Mouse (Mus musculus): ENCODE measurements around the gene Serpinb9. TPM values are rescaled to one million over a fixed set of nuclear protein-coding genes. Genes with fewer than 3 reads are reported as not detected.

Gene Serpinb9
- polyA plus RNA-seq, 1 experiment from 2014 or later, result 1.8 TPM

DNA sequence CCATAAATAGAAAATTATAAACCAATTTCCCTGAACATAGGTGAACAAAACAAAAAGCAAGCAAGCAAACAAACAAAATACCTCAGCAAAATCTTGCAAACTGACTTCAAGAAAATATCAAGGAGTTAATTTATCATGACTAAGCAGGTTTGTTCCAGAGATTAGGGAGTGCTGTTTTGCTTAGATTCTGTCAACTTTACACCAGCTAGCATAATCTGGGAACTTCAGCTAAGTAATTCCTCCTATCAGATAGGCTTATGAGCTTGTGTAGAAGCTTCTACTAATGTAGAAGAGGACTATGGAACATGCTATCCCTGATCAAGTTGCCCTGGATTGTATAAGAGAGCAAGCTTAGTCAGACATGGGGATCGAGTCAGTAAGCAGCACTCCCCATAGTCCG is 44.2 kb downstream of the Serpinb9 start:
- Histone ChIP-seq H3K4me3 (no peak overlapping the region), H3K9me3 (no peaks in the 10 kb centered on the region), H3K4me2 (no peak overlapping the region), H3K9ac (no peak overlapping the region), H3K27me3 (no peaks in the 10 kb centered on the region), H3K4me1 (replicated peaks) (no peaks in the 10 kb centered on the region), H3K27ac (no peak overlapping the region), H3K36me3 (no peaks in the 10 kb centered on the region)
- no peak for ATAC-seq (ENCODE audit: low FRiP score)
- WGBS, result 85% methylated on average over 2 of the region's 2 CpGs

DNA sequence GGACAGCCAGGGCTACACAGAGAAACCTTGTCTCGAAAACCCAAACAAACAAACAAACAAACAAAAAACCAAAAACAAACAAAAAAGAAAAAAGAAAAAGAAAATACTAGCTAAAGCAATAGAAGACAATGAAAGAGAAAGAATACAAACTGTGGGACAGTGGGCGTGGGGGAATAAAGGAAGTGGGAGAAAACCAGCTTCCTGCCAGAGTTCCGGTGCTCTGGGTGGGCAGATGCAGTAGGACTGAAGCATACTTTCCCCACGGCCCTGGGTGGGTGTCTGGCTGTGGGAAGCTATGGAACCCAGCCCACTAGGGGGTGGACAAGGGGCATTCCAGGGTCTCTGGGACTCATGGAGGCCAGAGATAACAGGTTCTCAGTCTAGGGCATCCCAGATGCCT is 45.1 kb downstream of the Serpinb9 start:
- Histone ChIP-seq H3K4me2 (no peak overlapping the region), H3K36me3 (no peaks in the 10 kb centered on the region), H3K4me1 (replicated peaks) (no peaks in the 10 kb centered on the region), H3K27me3 (no peaks in the 10 kb centered on the region), H3K9me3 (no peaks in the 10 kb centered on the region), H3K4me3 (no peak overlapping the region), H3K9ac (no peak overlapping the region), H3K27ac (no peak overlapping the region)
- WGBS, result 79% methylated on average over 4 of the region's 4 CpGs
- no peak for ATAC-seq (ENCODE audit: low FRiP score)

DNA sequence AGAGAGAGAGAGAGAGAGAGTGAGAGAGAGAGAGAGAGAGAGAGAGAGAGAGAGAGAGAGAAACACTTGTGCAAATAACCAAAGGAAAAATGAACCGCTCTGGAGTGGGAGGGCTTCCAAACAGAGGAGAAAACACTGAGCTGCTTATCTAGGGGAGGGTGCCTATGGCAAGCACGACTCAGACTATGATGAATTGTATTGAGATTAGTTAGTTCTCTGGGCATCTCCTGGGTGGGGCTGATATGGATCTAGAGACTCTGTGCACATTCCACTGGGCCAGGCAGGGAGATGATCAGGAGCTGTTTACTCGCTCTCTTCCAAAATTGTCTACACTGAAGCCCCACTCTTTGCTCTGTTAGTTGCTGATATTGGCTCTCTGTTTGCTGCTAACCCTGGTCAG is 48.6 kb downstream of the Serpinb9 start:
- ATAC-seq (ENCODE audit: low FRiP score), result no peak
- H3K9me3 ChIP-seq, result no peaks in the 10 kb centered on the region; the same call in 1 of the 2 replicates
- WGBS, result 71% methylated on average over 3 of the region's 3 CpGs
- no peak overlapping the region for H3K4me2 ChIP-seq
- H3K27me3 ChIP-seq, result no peaks in the 10 kb centered on the region
- no peak overlapping the region for H3K4me3 ChIP-seq
- H3K36me3 ChIP-seq, result no peaks in the 10 kb centered on the region
- H3K4me1 ChIP-seq (replicated peaks), result no peaks in the 10 kb centered on the region
- no peak overlapping the region for H3K9ac ChIP-seq
- H3K27ac ChIP-seq, result no peak overlapping the region

DNA sequence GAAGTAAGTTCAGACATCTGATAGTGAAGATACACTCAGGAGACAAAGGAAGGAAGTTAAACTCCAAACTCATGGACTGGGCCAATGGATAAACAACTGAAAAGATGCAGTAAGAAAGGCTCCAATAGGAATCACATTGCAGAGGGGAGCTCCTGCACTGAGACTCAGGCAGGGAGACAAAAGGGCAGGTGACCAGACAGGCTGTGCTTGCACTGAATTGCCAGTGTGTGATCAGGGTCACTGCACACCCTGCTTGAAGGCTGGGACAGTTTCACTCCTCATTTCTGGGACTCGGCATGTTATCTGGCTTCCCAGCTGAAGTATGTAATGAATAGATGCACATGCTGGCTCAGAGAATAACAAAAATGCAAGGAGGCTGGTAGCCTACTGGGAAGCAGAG is 60.0 kb downstream of the Serpinb9 start:
- Histone ChIP-seq H3K27ac (no peak overlapping the region), H3K4me1 (replicated peaks) (no peaks in the 10 kb centered on the region), H3K9me3 (no peaks in the 10 kb centered on the region), H3K4me2 (no peak overlapping the region), H3K36me3 (no peaks in the 10 kb centered on the region), H3K27me3 (no peaks in the 10 kb centered on the region), H3K9ac (no peak overlapping the region), H3K4me3 (no peak overlapping the region)
- 53% methylated on average over 1 of the region's 1 CpGs for WGBS
- ATAC-seq (ENCODE audit: low FRiP score), result no peak

Other genes starting within 250 kb of the Serpinb9 start
- 0.05 TPM in 1 of 2 replicates, not detected in the other for gene Mylk4, start 219.3 kb upstream of the Serpinb9 start, polyA plus RNA-seq (2015; fragmentation: Nextera tagmentation; extraction: Ambion mirVana)
- 24.3 and 27.5 TPM in 2 replicates for gene Wrnip1, start 201.2 kb upstream of the Serpinb9 start, polyA plus RNA-seq (2015; fragmentation: Nextera tagmentation; extraction: Ambion mirVana)
- gene D930007J09Rik, start 200.4 kb upstream of the Serpinb9 start, polyA plus RNA-seq (2015; fragmentation: Nextera tagmentation; extraction: Ambion mirVana), result not detected in 2 replicates
- gene Serpinb1a, start 152.1 kb upstream of the Serpinb9 start, polyA plus RNA-seq (2015; fragmentation: Nextera tagmentation; extraction: Ambion mirVana), result 1.2 and 1.4 TPM in 2 replicates
- gene Serpinb1c, start 105.0 kb upstream of the Serpinb9 start, polyA plus RNA-seq (2015; fragmentation: Nextera tagmentation; extraction: Ambion mirVana), result not detected in 2 replicates
- gene Serpinb6b, start 38.0 kb upstream of the Serpinb9 start, polyA plus RNA-seq (2015; fragmentation: Nextera tagmentation; extraction: Ambion mirVana), result 1.4 and 2.0 TPM in 2 replicates
- 0.47 and 0.70 TPM in 2 replicates for gene Serpinb9b, start 24.2 kb downstream of the Serpinb9 start, polyA plus RNA-seq (2015; fragmentation: Nextera tagmentation; extraction: Ambion mirVana)
- 10.9 and 14.4 TPM in 2 replicates for gene Serpinb1b, start 75.3 kb downstream of the Serpinb9 start, polyA plus RNA-seq (2015; fragmentation: Nextera tagmentation; extraction: Ambion mirVana)
- not detected in 2 replicates for gene Serpinb9c, start 156.5 kb downstream of the Serpinb9 start, polyA plus RNA-seq (2015; fragmentation: Nextera tagmentation; extraction: Ambion mirVana)
- not detected in 2 replicates for gene Serpinb9d, start 189.7 kb downstream of the Serpinb9 start, polyA plus RNA-seq (2015; fragmentation: Nextera tagmentation; extraction: Ambion mirVana)
- gene Serpinb9e, start 246.4 kb downstream of the Serpinb9 start, polyA plus RNA-seq (2015; fragmentation: Nextera tagmentation; extraction: Ambion mirVana), result not detected in 2 replicates